Mouse (Mus musculus) lung, postnatal 0 days (tissue): ENCODE measurements around the gene B4galnt3. TPM values are rescaled to one million over a fixed set of nuclear protein-coding genes. Genes with fewer than 3 reads are reported as not detected.

ENCODE experiments used
- ATAC-seq: fragments of 200-750 bp; cut with Nextera tagmentation; 2 replicates; pipeline ENCODE4 v1.8.0; 2017; ENCODE audit warnings: moderate library complexity
- DNase-seq: peaks from one replicate; pipeline ENCODE4 v3.0.0-alpha.2; 2016; ENCODE audit warnings: low spot score
- H3K27ac ChIP-seq: fragments of 300-500 bp; sonication (generic); 2 replicates; pipeline ENCODE4 v1.5.1; 2014; ENCODE audit warnings: antibody characterized with exemption, mild to moderate bottlenecking, low read length, mixed read lengths
- H3K27me3 ChIP-seq: fragments of 300-500 bp; sonication (generic); replicated peaks from 2 replicates; pipeline ENCODE4 v1.6.1; 2014; ENCODE audit warnings: low read length, mixed read lengths; ENCODE audit not compliant: insufficient read depth
- H3K36me3 ChIP-seq: fragments of 300-500 bp; sonication (generic); 2 replicates; pipeline ENCODE4 v1.6.1; 2014; ENCODE audit warnings: low read length, mixed read lengths; ENCODE audit not compliant: insufficient read depth
- H3K4me1 ChIP-seq: fragments of 300-500 bp; sonication (generic); 2 replicates; pipeline ENCODE4 v1.6.1; 2014; ENCODE audit warnings: antibody characterized with exemption, low read depth, low read length, mixed read lengths; ENCODE audit not compliant: insufficient read depth
- H3K4me2 ChIP-seq: fragments of 300-500 bp; sonication (generic); replicated peaks from 2 replicates; pipeline ENCODE4 v1.6.1; 2014; ENCODE audit warnings: low read depth, mild to moderate bottlenecking, low read length, moderate library complexity, mixed read lengths
- H3K4me3 ChIP-seq: fragments of 300-500 bp; sonication (generic); 2 replicates; pipeline ENCODE4 v1.5.1; 2014; ENCODE audit warnings: low read depth, low read length
- H3K9ac ChIP-seq: fragments of 300-500 bp; sonication (generic); replicated peaks from 2 replicates; pipeline ENCODE4 v1.6.1; 2014; ENCODE audit warnings: low read depth, mild to moderate bottlenecking
- H3K9me3 ChIP-seq: fragments of 300-500 bp; sonication (generic); 2 replicates; pipeline ENCODE4 v1.6.1; 2016; ENCODE audit warnings: low read length, mixed read lengths
- CTCF ChIP-seq: IDR thresholded peaks from 2 replicates; pipeline ENCODE4 v1.5.1; 2016; ENCODE audit warnings: antibody characterized with exemption, mild to moderate bottlenecking
- EP300 ChIP-seq: IDR thresholded peaks from 2 replicates; pipeline ENCODE4 v1.6.1; 2016; ENCODE audit warnings: antibody characterized with exemption, mild to moderate bottlenecking, control low read depth
- WGBS: fragments of 180-500 bp; shearing (Covaris S2); extraction: QIAGEN DNeasy Blood & Tissue Kit; methylation state at CpG from one replicate; pipeline ENCODE4 v1.1.7; 2014; 5-methylcytosine and 5-hydroxymethylcytosine counted together
- polyA plus RNA-seq: library from polyadenylated mRNA; unstranded; fragments of >200 nt; fragmentation: Nextera tagmentation; extraction: Ambion mirVana; gene quantifications from 2 replicates; pipeline ENCODE4 v1.2.1, GENCODE M21; 2015

The B4galnt3 gene
- polyA plus RNA-seq, 1 experiment from 2014 or later = not detected

GRCm38 (mm10) chr6:120182160-120182559, 112.2 kb downstream of the B4galnt3 start:
- DNase-seq = no peak
- no peak for ATAC-seq
- Histone ChIP-seq H3K9me3 (no peaks in the 10 kb centered on the region), H3K4me3 (no peak overlapping the region), H3K4me1 (peaks cover 5% of the 10 kb centered on the region; the same call in 1 of the 2 replicates), H3K36me3 (no peaks in the 10 kb centered on the region), H3K4me2 (no peak overlapping the region), H3K9ac (no peak overlapping the region), H3K27ac (no peak overlapping the region), H3K27me3 (no peaks in the 10 kb centered on the region)
- no peak for TF ChIP-seq EP300
- no peak for TF ChIP-seq CTCF
- WGBS = 78% methylated on average over 5 of the region's 5 CpGs

DNA sequence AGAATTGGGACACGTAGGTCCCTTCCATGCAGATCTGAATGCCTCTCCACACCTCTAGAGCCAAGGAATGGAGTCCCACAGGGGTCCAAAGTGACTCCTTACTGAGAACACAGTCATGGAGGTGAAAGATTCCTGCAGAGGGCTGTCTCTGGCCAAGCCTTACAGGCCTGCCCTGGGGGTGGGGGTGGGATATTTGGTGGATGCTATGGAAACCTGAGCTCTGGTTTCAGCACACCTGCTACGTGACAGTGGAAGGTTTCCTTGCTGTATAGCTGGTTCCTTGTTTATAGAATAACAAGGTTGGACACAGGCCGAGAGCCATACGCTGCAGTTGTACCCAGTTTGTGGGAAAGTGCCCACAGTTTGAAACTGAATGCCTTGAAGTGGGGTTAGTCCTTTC, 113.9 kb downstream of the B4galnt3 start:
- no peaks in the 10 kb centered on the region for H3K4me1 ChIP-seq
- H3K4me3 ChIP-seq = no peak overlapping the region
- no peak overlapping the region for H3K27ac ChIP-seq
- H3K9ac ChIP-seq = no peak overlapping the region
- ATAC-seq (no peak), DNase-seq (no peak)
- no peak for TF ChIP-seq EP300
- no peak for TF ChIP-seq CTCF
- no peak overlapping the region for H3K4me2 ChIP-seq
- WGBS = 57% methylated on average over 4 of the region's 4 CpGs
- H3K9me3 ChIP-seq = no peaks in the 10 kb centered on the region
- H3K36me3 ChIP-seq = no peaks in the 10 kb centered on the region
- no peaks in the 10 kb centered on the region for H3K27me3 ChIP-seq

DNA sequence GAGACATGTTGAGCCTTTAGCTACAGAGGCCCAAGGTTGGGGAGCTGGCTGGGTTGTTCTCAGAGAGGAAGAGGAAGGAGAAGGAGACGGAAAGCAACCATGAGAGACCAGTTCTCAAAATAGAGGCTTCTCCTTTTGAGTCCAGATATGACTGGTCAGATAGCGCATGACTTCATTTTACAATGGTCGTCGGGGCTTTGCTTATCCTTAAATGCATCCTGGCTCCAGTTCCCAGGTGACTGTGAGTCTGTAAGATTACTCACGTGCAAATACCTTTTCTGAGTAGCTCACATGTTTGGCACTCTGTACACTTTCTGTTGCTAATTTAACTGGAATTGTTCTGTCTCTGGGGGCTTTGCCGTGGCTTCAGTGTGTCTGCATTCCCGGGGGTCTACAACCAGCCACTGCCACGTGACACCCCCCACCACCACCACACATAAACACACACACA, 114.6 kb downstream of the B4galnt3 start:
- Histone ChIP-seq H3K9me3 (no peaks in the 10 kb centered on the region), H3K36me3 (no peaks in the 10 kb centered on the region), H3K27ac (no peak overlapping the region), H3K27me3 (no peaks in the 10 kb centered on the region), H3K9ac (no peak overlapping the region), H3K4me1 (no peaks in the 10 kb centered on the region), H3K4me2 (no peak overlapping the region), H3K4me3 (no peak overlapping the region)
- WGBS = 59% methylated on average over 8 of the region's 8 CpGs
- DNase-seq = peak; percentile 58
- ATAC-seq = peak; percentile 37; the same call in 1 of the 2 replicates
- TF ChIP-seq CTCF = no peak
- no peak; the same call in 1 of the 2 replicates for TF ChIP-seq EP300

DNA sequence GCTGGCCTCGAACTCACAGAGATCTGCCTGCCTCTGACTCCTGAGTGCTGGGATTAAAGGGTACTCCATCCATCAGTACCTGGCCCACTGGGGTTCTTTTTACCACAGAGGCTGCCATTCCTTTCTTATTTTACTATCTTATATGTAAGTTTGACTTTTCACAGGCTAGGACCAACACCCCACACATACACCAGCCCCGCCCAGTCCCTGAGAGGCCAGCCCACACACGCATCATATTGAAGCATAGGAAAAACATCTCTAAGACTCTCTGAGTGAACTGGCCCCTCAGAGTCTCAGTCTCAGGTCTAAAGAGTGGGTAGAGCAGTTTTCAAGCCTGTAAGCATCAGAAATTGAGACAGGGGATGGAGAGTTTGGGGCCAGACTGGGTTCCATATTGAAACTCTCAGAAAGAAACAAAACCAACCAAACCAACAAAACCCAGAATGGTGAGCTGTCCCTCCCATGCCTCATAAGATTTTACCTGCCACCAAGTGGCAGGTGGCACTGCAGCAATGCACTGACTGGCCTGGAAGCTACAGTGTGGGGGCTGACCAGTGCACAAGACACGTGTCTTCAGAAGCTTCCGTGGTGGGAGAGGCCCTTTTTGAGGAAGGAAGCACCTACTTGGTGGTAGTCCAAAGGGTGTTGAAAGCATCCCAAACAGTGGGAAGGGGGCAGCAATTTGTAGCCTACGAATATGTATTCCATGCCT, 115.2 kb downstream of the B4galnt3 start:
- no peak for ATAC-seq
- no peak overlapping the region for H3K4me3 ChIP-seq
- no peaks in the 10 kb centered on the region for H3K4me1 ChIP-seq
- no peaks in the 10 kb centered on the region for H3K9me3 ChIP-seq
- H3K36me3 ChIP-seq = no peaks in the 10 kb centered on the region
- H3K9ac ChIP-seq = no peak overlapping the region
- whole genome bisulfite sequencing = 81% methylated on average over 6 of the region's 6 CpGs
- H3K27me3 ChIP-seq = no peaks in the 10 kb centered on the region
- no peak overlapping the region for H3K4me2 ChIP-seq
- DNase-seq = no peak
- no peak overlapping the region for H3K27ac ChIP-seq
- TF ChIP-seq EP300 (no peak), CTCF (no peak)

DNA sequence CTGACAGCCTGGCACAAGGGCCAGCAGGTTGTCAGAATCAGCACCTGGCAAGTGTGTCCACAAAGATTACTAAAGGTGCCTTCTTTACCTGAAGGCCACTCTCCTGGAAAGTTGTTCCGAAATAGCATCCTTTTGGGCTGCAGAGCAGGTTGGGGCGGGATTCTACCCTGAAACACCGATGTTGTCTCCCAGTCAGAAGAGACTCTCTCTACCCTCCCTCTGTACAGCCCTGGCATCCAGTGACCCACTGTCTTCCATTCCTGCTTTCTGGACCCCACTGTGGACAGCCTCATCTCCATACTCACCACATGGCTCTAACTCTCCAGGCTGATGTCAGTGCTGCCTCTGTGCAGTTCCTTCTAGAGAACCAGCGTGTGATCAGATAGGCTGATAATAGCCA, 118.7 kb downstream of the B4galnt3 start:
- H3K27me3 ChIP-seq = no peaks in the 10 kb centered on the region
- no peak overlapping the region for H3K4me2 ChIP-seq
- WGBS = 96% methylated on average over 4 of the region's 4 CpGs
- H3K4me3 ChIP-seq = no peak overlapping the region
- H3K27ac ChIP-seq = no peak overlapping the region
- no peaks in the 10 kb centered on the region for H3K36me3 ChIP-seq
- ATAC-seq (no peak), DNase-seq (no peak)
- no peak overlapping the region for H3K9ac ChIP-seq
- H3K9me3 ChIP-seq = no peaks in the 10 kb centered on the region
- peaks cover 3% of the 10 kb centered on the region; the same call in 1 of the 2 replicates for H3K4me1 ChIP-seq
- no peak for TF ChIP-seq CTCF
- TF ChIP-seq EP300 = no peak

- 31% methylated on average over 7 of the region's 7 CpGs for WGBS
- Histone ChIP-seq H3K4me3 (no peak overlapping the region), H3K9ac (no peak overlapping the region), H3K27ac (peak overlapping the region; percentile 66), H3K4me2 (no peak overlapping the region), H3K9me3 (no peaks in the 10 kb centered on the region), H3K36me3 (no peaks in the 10 kb centered on the region), H3K27me3 (no peaks in the 10 kb centered on the region), H3K4me1 (peaks cover 3% of the 10 kb centered on the region; the same call in 1 of the 2 replicates)
- TF ChIP-seq EP300 = no peak
- no peak for TF ChIP-seq CTCF
- ATAC-seq = peak; percentile 28
- DNase-seq = peak; percentile 53
Measured at GRCm38 (mm10) chr6:120174602-120175115, 119.7 kb downstream of the B4galnt3 start.
